Mouse (Mus musculus): ENCODE data around the gene Phrf1. TPM values are rescaled to one million over a fixed set of nuclear protein-coding genes. Genes with fewer than 3 reads are reported as not detected.

Phrf1 gene
- polyA plus RNA-seq, 1 experiment from 2014 or later: 43.5 TPM

- 66% methylated on average over 3 of the region's 3 CpGs for WGBS
- Histone ChIP-seq H3K36me3 (ENCODE audit: control insufficient read depth, insufficient read depth) (no peaks in the 10 kb centered on the region), H3K4me2 (ENCODE audit: low read depth, low read length) (no peak overlapping the region), H3K4me3 (ENCODE audit: low read length) (no peak overlapping the region), H3K27ac (ENCODE audit: low read length) (no peak overlapping the region), H3K9ac (ENCODE audit: low read length) (no peak overlapping the region), H3K9me3 (replicated peaks; ENCODE audit: control insufficient read depth, low read length) (no peaks in the 10 kb centered on the region), H3K4me1 (ENCODE audit: control insufficient read depth, insufficient read depth, low read length) (no peaks in the 10 kb centered on the region), H3K27me3 (ENCODE audit: control insufficient read depth, insufficient read depth, low read length) (no peaks in the 10 kb centered on the region)
- ATAC-seq (replicated peaks; ENCODE audit: extremely low read depth, insufficient read depth, low FRiP score): no peak
Measured at GRCm38 (mm10) chr7:141209526-141209925, 19.1 kb upstream of the Phrf1 start.

GRCm38 (mm10) chr7:141210137-141210536 is 18.4 kb upstream of the Phrf1 start:
- H3K4me3 ChIP-seq (ENCODE audit: low read length): no peak overlapping the region
- no peak overlapping the region for H3K9ac ChIP-seq (ENCODE audit: low read length)
- H3K9me3 ChIP-seq (replicated peaks; ENCODE audit: control insufficient read depth, low read length): no peaks in the 10 kb centered on the region
- H3K4me1 ChIP-seq (ENCODE audit: control insufficient read depth, insufficient read depth, low read length): peaks cover 3% of the 10 kb centered on the region; the same call in 1 of the 2 replicates
- no peak overlapping the region for H3K27ac ChIP-seq (ENCODE audit: low read length)
- 59% methylated on average over 12 of the region's 12 CpGs for WGBS
- no peaks in the 10 kb centered on the region for H3K27me3 ChIP-seq (ENCODE audit: control insufficient read depth, insufficient read depth, low read length)
- H3K36me3 ChIP-seq (ENCODE audit: control insufficient read depth, insufficient read depth): no peaks in the 10 kb centered on the region
- no peak for ATAC-seq (replicated peaks; ENCODE audit: extremely low read depth, insufficient read depth, low FRiP score)
- H3K4me2 ChIP-seq (ENCODE audit: low read depth, low read length): no peak overlapping the region

- no peak overlapping the region for H3K27ac ChIP-seq (ENCODE audit: low read length)
- H3K27me3 ChIP-seq (ENCODE audit: control insufficient read depth, insufficient read depth, low read length): no peaks in the 10 kb centered on the region
- H3K9me3 ChIP-seq (replicated peaks; ENCODE audit: control insufficient read depth, low read length): no peaks in the 10 kb centered on the region
- H3K9ac ChIP-seq (ENCODE audit: low read length): no peak overlapping the region
- ATAC-seq (replicated peaks; ENCODE audit: extremely low read depth, insufficient read depth, low FRiP score): no peak
- no peaks in the 10 kb centered on the region for H3K36me3 ChIP-seq (ENCODE audit: control insufficient read depth, insufficient read depth)
- H3K4me2 ChIP-seq (ENCODE audit: low read depth, low read length): no peak overlapping the region
- H3K4me3 ChIP-seq (ENCODE audit: low read length): no peak overlapping the region
- H3K4me1 ChIP-seq (ENCODE audit: control insufficient read depth, insufficient read depth, low read length): peaks cover 4% of the 10 kb centered on the region; the same call in 1 of the 2 replicates
- 85% methylated on average over 14 of the region's 14 CpGs for WGBS
Measured at GRCm38 (mm10) chr7:141210606-141211131, 17.9 kb upstream of the Phrf1 start.

GRCm38 (mm10) chr7:141213133-141213532 is 15.5 kb upstream of the Phrf1 start:
- Histone ChIP-seq H3K9me3 (replicated peaks; ENCODE audit: control insufficient read depth, low read length) (no peaks in the 10 kb centered on the region), H3K4me2 (ENCODE audit: low read depth, low read length) (no peak overlapping the region), H3K4me1 (ENCODE audit: control insufficient read depth, insufficient read depth, low read length) (peaks cover 12% of the 10 kb centered on the region; the same call in 1 of the 2 replicates), H3K27ac (ENCODE audit: low read length) (no peak overlapping the region), H3K36me3 (ENCODE audit: control insufficient read depth, insufficient read depth) (no peaks in the 10 kb centered on the region), H3K9ac (ENCODE audit: low read length) (no peak overlapping the region), H3K4me3 (ENCODE audit: low read length) (no peak overlapping the region), H3K27me3 (ENCODE audit: control insufficient read depth, insufficient read depth, low read length) (no peaks in the 10 kb centered on the region)
- 79% methylated on average over 3 of the region's 3 CpGs for WGBS
- ATAC-seq (replicated peaks; ENCODE audit: extremely low read depth, insufficient read depth, low FRiP score): no peak

GRCm38 (mm10) chr7:141213605-141214235 is 14.9 kb upstream of the Phrf1 start, which contains the start of gene Lmntd2:
Gene Lmntd2, minus strand, starts transcription at chr7:141214080.
- H3K9ac ChIP-seq (ENCODE audit: low read length): peak within 1 kb of the TSS; percentile 79
- ATAC-seq (replicated peaks; ENCODE audit: extremely low read depth, insufficient read depth, low FRiP score): no peak
- peaks cover 12% of the 10 kb centered on the region; the same call in 1 of the 2 replicates for H3K4me1 ChIP-seq (ENCODE audit: control insufficient read depth, insufficient read depth, low read length)
- H3K9me3 ChIP-seq (replicated peaks; ENCODE audit: control insufficient read depth, low read length): no peaks in the 10 kb centered on the region
- peak within 1 kb of the TSS; percentile 79; the same call in 1 of the 2 replicates for H3K4me3 ChIP-seq (ENCODE audit: low read length)
- no peak within 1 kb of the TSS for H3K27ac ChIP-seq (ENCODE audit: low read length)
- 90% methylated on average over 11 of the region's 11 CpGs for WGBS
- no peaks in the 10 kb centered on the region for H3K27me3 ChIP-seq (ENCODE audit: control insufficient read depth, insufficient read depth, low read length)
- H3K4me2 ChIP-seq (ENCODE audit: low read depth, low read length): peak within 1 kb of the TSS; percentile 98
- no peaks in the 10 kb centered on the region for H3K36me3 ChIP-seq (ENCODE audit: control insufficient read depth, insufficient read depth)

GRCm38 (mm10) chr7:141214310-141214709 is 14.3 kb upstream of the Phrf1 start:
- Histone ChIP-seq H3K9me3 (replicated peaks; ENCODE audit: control insufficient read depth, low read length) (no peaks in the 10 kb centered on the region), H3K27ac (ENCODE audit: low read length) (no peak overlapping the region), H3K4me2 (ENCODE audit: low read depth, low read length) (no peak overlapping the region), H3K9ac (ENCODE audit: low read length) (no peak overlapping the region), H3K36me3 (ENCODE audit: control insufficient read depth, insufficient read depth) (no peaks in the 10 kb centered on the region; the same call in 1 of the 2 replicates), H3K4me1 (ENCODE audit: control insufficient read depth, insufficient read depth, low read length) (peaks cover 12% of the 10 kb centered on the region; the same call in 1 of the 2 replicates), H3K27me3 (ENCODE audit: control insufficient read depth, insufficient read depth, low read length) (no peaks in the 10 kb centered on the region), H3K4me3 (ENCODE audit: low read length) (no peak overlapping the region)
- WGBS: 77% methylated on average over 3 of the region's 3 CpGs
- ATAC-seq (replicated peaks; ENCODE audit: extremely low read depth, insufficient read depth, low FRiP score): no peak

GRCm38 (mm10) chr7:141215101-141215879 is 13.3 kb upstream of the Phrf1 start, which contains the start of gene Rassf7:
Gene Rassf7, plus strand, starts transcription at chr7:141215860.
- peak; percentile 96 for ATAC-seq (replicated peaks; ENCODE audit: extremely low read depth, insufficient read depth, low FRiP score)
- Histone ChIP-seq H3K4me1 (ENCODE audit: control insufficient read depth, insufficient read depth, low read length) (peaks cover 18% of the 10 kb centered on the region), H3K4me2 (ENCODE audit: low read depth, low read length) (peak within 1 kb of the TSS; percentile 98), H3K27ac (ENCODE audit: low read length) (peak within 1 kb of the TSS; percentile 80), H3K9ac (ENCODE audit: low read length) (peak within 1 kb of the TSS; percentile 79), H3K27me3 (ENCODE audit: control insufficient read depth, insufficient read depth, low read length) (no peaks in the 10 kb centered on the region), H3K4me3 (ENCODE audit: low read length) (peak within 1 kb of the TSS; percentile 79), H3K9me3 (replicated peaks; ENCODE audit: control insufficient read depth, low read length) (no peaks in the 10 kb centered on the region), H3K36me3 (ENCODE audit: control insufficient read depth, insufficient read depth) (no peaks in the 10 kb centered on the region; the same call in 1 of the 2 replicates)
- WGBS: 1% methylated on average over 41 of the region's 41 CpGs

GRCm38 (mm10) chr7:141215880-141216733 is 12.5 kb upstream of the Phrf1 start:
- peak; percentile 64 for ATAC-seq (replicated peaks; ENCODE audit: extremely low read depth, insufficient read depth, low FRiP score)
- Histone ChIP-seq H3K4me3 (ENCODE audit: low read length) (peak overlapping the region; percentile 79), H3K4me2 (ENCODE audit: low read depth, low read length) (peak overlapping the region; percentile 98), H3K9ac (ENCODE audit: low read length) (peak overlapping the region; percentile 79), H3K36me3 (ENCODE audit: control insufficient read depth, insufficient read depth) (no peaks in the 10 kb centered on the region; the same call in 1 of the 2 replicates), H3K4me1 (ENCODE audit: control insufficient read depth, insufficient read depth, low read length) (peaks cover 25% of the 10 kb centered on the region), H3K27ac (ENCODE audit: low read length) (peak overlapping the region; percentile 80), H3K9me3 (replicated peaks; ENCODE audit: control insufficient read depth, low read length) (no peaks in the 10 kb centered on the region), H3K27me3 (ENCODE audit: control insufficient read depth, insufficient read depth, low read length) (no peaks in the 10 kb centered on the region)
- WGBS: 1% methylated on average over 42 of the region's 42 CpGs

Data from heart, embryonic 16.5 days (tissue).